ENCODE assay signal across 8 mouse cellular contexts in the genomic region with DNA sequence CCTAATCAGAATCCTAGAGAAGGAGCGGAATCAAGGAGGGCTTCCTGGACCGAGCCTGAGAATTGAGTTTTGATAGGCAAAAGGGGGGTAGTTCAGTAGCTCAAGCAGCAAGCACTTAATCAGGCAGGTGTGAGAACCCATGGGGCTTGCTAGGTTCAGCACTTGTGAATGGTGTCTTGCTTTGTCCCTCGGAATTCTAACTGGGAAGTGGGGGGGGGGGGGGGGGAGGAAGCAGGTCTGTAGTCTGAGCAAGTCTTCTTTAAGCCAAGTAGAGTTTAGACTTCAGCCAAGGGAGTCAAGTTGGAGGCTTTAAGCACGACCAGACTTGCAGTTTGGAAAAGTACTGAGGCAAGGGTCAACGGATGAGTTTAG.
DNase-seq lines count a peak whose midpoint lies in the region; ATAC-seq and TF ChIP-seq lines count a peak whose summit lies in the region.
"Had no signal": no experiment of that assay in that cellular context is flagged by ENCODE, and none has a peak within 500 bp of the region (broad histone marks: within the 10 kb centered on the region; RNA-seq: fewer than 3 reads in every experiment).

No protein-coding gene starts in this region.

- H3K4me2 ChIP-seq in forebrain, embryonic 13.5 days: peak overlapping the region; percentile 60
- peak overlapping the region; percentile 39 for H3K4me2 ChIP-seq in intestine, postnatal 0 days (replicated peaks; ENCODE audit: low read depth)
- H3K4me2 ChIP-seq in neural tube, embryonic 15.5 days: peak overlapping the region; percentile 45

- 10% methylated on average over 5 of the region's 5 CpGs for WGBS in forebrain, embryonic 13.5 days
- WGBS in intestine, postnatal 0 days: 52% methylated on average over 5 of the region's 5 CpGs
- 17% methylated on average over 5 of the region's 5 CpGs for WGBS in neural tube, embryonic 15.5 days

- TF ChIP-seq CTCF in layer of hippocampus, adult 2 months (conservative IDR thresholded peaks at IDR 0.05): no peak
- TF ChIP-seq CTCF in intestine, postnatal 0 days (IDR thresholded peaks at IDR 0.05; ENCODE audit: low read depth): no peak

- no peaks in the 10 kb centered on the region; the same call in 1 of the 2 replicates for H3K9me3 ChIP-seq in forebrain, embryonic 13.5 days (replicated peaks)
- no peaks in the 10 kb centered on the region for H3K9me3 ChIP-seq in intestine, postnatal 0 days (ENCODE audit: control insufficient read depth)
- H3K9me3 ChIP-seq in neural tube, embryonic 15.5 days (replicated peaks): no peaks in the 10 kb centered on the region

- no peaks in the 10 kb centered on the region for H3K36me3 ChIP-seq in forebrain, embryonic 13.5 days (ENCODE audit: poor library complexity, severe bottlenecking)
- no peaks in the 10 kb centered on the region for H3K36me3 ChIP-seq in intestine, postnatal 0 days (ENCODE audit: control insufficient read depth, insufficient read depth)
- H3K36me3 ChIP-seq in neural tube, embryonic 15.5 days: no peaks in the 10 kb centered on the region

- H3K27me3 ChIP-seq in forebrain, embryonic 13.5 days: no peaks in the 10 kb centered on the region
- no peaks in the 10 kb centered on the region for H3K27me3 ChIP-seq in intestine, postnatal 0 days (replicated peaks; ENCODE audit: control insufficient read depth, insufficient read depth, low read length)
- no peaks in the 10 kb centered on the region; the same call in 1 of the 2 replicates for H3K27me3 ChIP-seq in neural tube, embryonic 15.5 days (replicated peaks)

- ATAC-seq in forebrain, embryonic 13.5 days: no peak
- no peak for ATAC-seq in intestine, postnatal 0 days
- peak; percentile 11; the same call in 1 of the 2 replicates for ATAC-seq in neural tube, embryonic 15.5 days (ENCODE audit: low FRiP score)

- peaks cover 28% of the 10 kb centered on the region for H3K4me1 ChIP-seq in forebrain, embryonic 13.5 days
- H3K4me1 ChIP-seq in intestine, postnatal 0 days (replicated peaks; ENCODE audit: control insufficient read depth, insufficient read depth, low read length): 0 out of 2 replicates have a peak, but pooled peaks cover 3% of the 10 kb centered on the region
- peaks cover 22% of the 10 kb centered on the region for H3K4me1 ChIP-seq in neural tube, embryonic 15.5 days

- peak overlapping the region; percentile 51; the same call in 1 of the 2 replicates for H3K9ac ChIP-seq in forebrain, embryonic 13.5 days
- H3K9ac ChIP-seq in intestine, postnatal 0 days (ENCODE audit: low read depth, low read length): no peak overlapping the region
- H3K9ac ChIP-seq in neural tube, embryonic 15.5 days (replicated peaks): 0 out of 2 replicates have a peak overlapping the region, but pooled peaks have one; percentile 31

- no peak for DNase-seq in layer of hippocampus, adult 2 months (ENCODE audit: low spot score in 2 of 2)
- no peak for DNase-seq in layer of hippocampus, adult 9-11 months
- DNase-seq in urinary bladder, postnatal 4 days (ENCODE audit: low spot score in 2 of 2): no peak
- no peak for DNase-seq in urinary bladder, adult 2 months (ENCODE audit: low spot score)

- H3K27ac ChIP-seq in layer of hippocampus, adult 2 months: peak overlapping the region; percentile 86
- peak overlapping the region; percentile 57; the same call in 1 of the 2 replicates for H3K27ac ChIP-seq in forebrain, embryonic 13.5 days
- H3K27ac ChIP-seq in intestine, postnatal 0 days (ENCODE audit: low read depth, low read length): peak overlapping the region; percentile 46; the same call in 1 of the 2 replicates
- peak overlapping the region; percentile 70 for H3K27ac ChIP-seq in neural tube, embryonic 15.5 days (replicated peaks)

- H3K4me3 ChIP-seq in layer of hippocampus, adult 2 months: peak overlapping the region; percentile 19; the same call in 1 of the 2 replicates
- H3K4me3 ChIP-seq in forebrain, embryonic 13.5 days: peak overlapping the region; percentile 33
- no peak overlapping the region for H3K4me3 ChIP-seq in intestine, postnatal 0 days (ENCODE audit: low read depth, low read length)
- H3K4me3 ChIP-seq in neural tube, embryonic 15.5 days (replicated peaks): peak overlapping the region; percentile 13
- H3K4me3 ChIP-seq: myocyte had no signal
